Mouse (Mus musculus) Patski (cell line): Measurements from ENCODE around the gene Efna2. TPM values are rescaled to one million over a fixed set of nuclear protein-coding genes. Genes with fewer than 3 reads are reported as not detected.
A peak's percentile ranks its signal among the peaks of the same experiment; 100 is the strongest.

Experiments used
- ATAC-seq: fragments of 100-300 bp; one replicate; pipeline ENCODE4 v1.8.0; 2021
- CTCF ChIA-PET: fragments of 350-600 bp; sonication (Branson Sonifier 250); formaldehyde crosslinking; loops from one replicate; lab custom pipeline; 2022; ENCODE audit warnings: inconsistent platforms; lab: Charles Lee
- POLR2A ChIA-PET: fragments of 350-600 bp; sonication (Branson Sonifier 250); formaldehyde crosslinking; loops from one replicate; lab custom pipeline; 2022; ENCODE audit warnings: antibody characterized with exemption, inconsistent platforms; lab: Charles Lee
- DNase-seq: peaks from one replicate; pipeline ENCODE4 v3.0.0-alpha.2; 2011; ENCODE audit warnings: low read depth, low spot score
- H3K27me3 ChIP-seq: fragments of 371-371 bp; one replicate; pipeline ENCODE4 v1.5.1; 2021
- CTCF ChIP-seq: fragments of 100-300 bp; IDR thresholded peaks from one replicate; pipeline ENCODE4 v1.5.1; 2021
- in situ Hi-C: fragments of 300-500 bp; cut with MboI; formaldehyde crosslinking; loops from 3 replicates; pipeline ENCODE4 v1.11.1; 2018; ENCODE audit warnings: low pct_unique_long_range_greater_than_20kb, mixed read lengths
- polyA plus RNA-seq: library from polyadenylated mRNA; unstranded; gene quantifications from one replicate; pipeline ENCODE4 v1.2.3, GENCODE M21; 2021

Gene Efna2
- polyA plus RNA-seq, 1 experiment from 2014 or later: 1.1 TPM

- TF ChIP-seq CTCF: no peak
- peak; percentile 45 for ATAC-seq
- peak; percentile 89 for DNase-seq
- no peaks in the 10 kb centered on the region for H3K27me3 ChIP-seq
- CTCF ChIA-PET: interaction anchor here (1.0 to 5.6 kb wide), 7 partner anchors 12 to 182 kb away, joined by 3 to 58 read pairs (median 6); partner anchors contain the start of genes Cirbp, Tmem259 and Wdr18
- POLR2A ChIA-PET: interaction anchor here (0.6 to 15.5 kb wide), 8 partner anchors 12 to 234 kb away, joined by 3 to 191 read pairs (median 4); partner anchors contain the start of genes Cirbp and Tmem259
- in situ Hi-C loops: loop anchor here (5.0 kb wide), 1 partner anchor 155 kb away; the partner anchor contains the start of gene Cnn2
Measured at GRCm38 (mm10) chr10:80141786-80142529, 37.3 kb upstream of the Efna2 start.

GRCm38 (mm10) chr10:80142530-80142925, 36.8 kb upstream of the Efna2 start:
- CTCF ChIA-PET: interaction anchor here (5.2 to 5.6 kb wide), 2 partner anchors 23 to 157 kb away, joined by 46 to 58 read pairs; partner anchors contain the start of genes Cirbp and Tmem259
- H3K27me3 ChIP-seq: no peaks in the 10 kb centered on the region
- TF ChIP-seq CTCF: no peak
- in situ Hi-C loops: loop anchor here (5.0 kb wide), 1 partner anchor 155 kb away; the partner anchor contains the start of gene Cnn2
- DNase-seq: no peak
- POLR2A ChIA-PET: interaction anchor here (1.1 to 15.5 kb wide), 3 partner anchors 20 to 89 kb away, joined by 3 to 191 read pairs (median 4); partner anchors contain the start of gene Cirbp
- no peak for ATAC-seq

- ChIA-PET CTCF (interaction anchor here (5.2 to 5.6 kb wide), 2 partner anchors 22 to 158 kb away, joined by 46 to 58 read pairs; partner anchors contain the start of genes Cirbp and Tmem259), POLR2A (interaction anchor here (0.7 to 15.5 kb wide), 4 partner anchors 19 to 156 kb away, joined by 3 to 191 read pairs (median 3); partner anchors contain the start of genes Cirbp and Cnn2)
- no peak for TF ChIP-seq CTCF
- DNase-seq (no peak), ATAC-seq (no peak)
- H3K27me3 ChIP-seq: no peaks in the 10 kb centered on the region
- in situ Hi-C loops: loop anchor here (5.0 kb wide), 1 partner anchor 156 kb away; the partner anchor contains the start of gene Cnn2
Measured at GRCm38 (mm10) chr10:80143664-80144063, 35.6 kb upstream of the Efna2 start.

- ChIA-PET CTCF (interaction anchor here (5.2 to 5.6 kb wide), 2 partner anchors 21 to 158 kb away, joined by 46 to 58 read pairs; partner anchors contain the start of genes Cirbp and Tmem259), POLR2A (interaction anchor here (0.7 to 15.5 kb wide), 2 partner anchors 19 to 35 kb away, joined by 3 to 191 read pairs; partner anchors contain the start of gene Cirbp)
- no peak for ATAC-seq
- TF ChIP-seq CTCF: no peak
- in situ Hi-C loops: loop anchor here (5.0 kb wide), 1 partner anchor 157 kb away; the partner anchor contains the start of gene Cnn2
- H3K27me3 ChIP-seq: no peaks in the 10 kb centered on the region
- no peak for DNase-seq
Measured at GRCm38 (mm10) chr10:80144159-80144558, 35.1 kb upstream of the Efna2 start.

- DNase-seq: no peak
- in situ Hi-C loops: loop anchor here (5.0 kb wide), 1 partner anchor 158 kb away; the partner anchor contains the start of gene Cnn2
Measured at GRCm38 (mm10) chr10:80144864-80145838, 34.1 kb upstream of the Efna2 start.

GRCm38 (mm10) chr10:80145896-80146295, 33.4 kb upstream of the Efna2 start:
- CTCF ChIA-PET: interaction anchor here (1.1 to 5.6 kb wide), 4 partner anchors 9 to 161 kb away, joined by 3 to 58 read pairs (median 4); partner anchors contain the start of genes Cirbp and Tmem259
- POLR2A ChIA-PET: interaction anchor here (1.4 to 15.5 kb wide), 3 partner anchors 10 to 29 kb away, joined by 3 to 191 read pairs (median 8); partner anchors contain the start of gene Cirbp
- DNase-seq: no peak
- no peak for TF ChIP-seq CTCF
- no peaks in the 10 kb centered on the region for H3K27me3 ChIP-seq
- no peak for ATAC-seq
- in situ Hi-C loops: no loop called here

More at GRCm38 (mm10) chr10:80144864-80145838, 34.1 kb upstream of the Efna2 start:
- TF ChIP-seq CTCF: no peak
- ChIA-PET CTCF (interaction anchor here (1.4 to 5.6 kb wide), 3 partner anchors 10 to 20 kb away, joined by 3 to 58 read pairs (median 5); partner anchors contain the start of gene Cirbp), POLR2A (interaction anchor here (2.4 to 15.5 kb wide), 2 partner anchors 11 to 18 kb away, joined by 8 to 191 read pairs; partner anchors contain the start of gene Cirbp)
- ATAC-seq: no peak
- no peaks in the 10 kb centered on the region for H3K27me3 ChIP-seq

- ATAC-seq (no peak), DNase-seq (no peak)
- no peak for TF ChIP-seq CTCF
- in situ Hi-C loops: no loop called here
- no peaks in the 10 kb centered on the region for H3K27me3 ChIP-seq
- ChIA-PET CTCF (interaction anchor here (1.1 to 5.6 kb wide), 4 partner anchors 8 to 162 kb away, joined by 3 to 58 read pairs (median 4); partner anchors contain the start of genes Cirbp and Tmem259), POLR2A (interaction anchor here (1.4 to 15.5 kb wide), 3 partner anchors 9 to 30 kb away, joined by 3 to 191 read pairs (median 8); partner anchors contain the start of gene Cirbp)
Measured at GRCm38 (mm10) chr10:80146568-80147011, 32.7 kb upstream of the Efna2 start.

GRCm38 (mm10) chr10:80147146-80147718, 32.0 kb upstream of the Efna2 start:
- ATAC-seq: no peak
- in situ Hi-C loops: no loop called here

More at GRCm38 (mm10) chr10:80147146-80147718, 32.0 kb upstream of the Efna2 start:
- H3K27me3 ChIP-seq: no peaks in the 10 kb centered on the region
- CTCF ChIA-PET: interaction anchor here (1.1 to 5.6 kb wide), 3 partner anchors 18 to 163 kb away, joined by 3 to 58 read pairs (median 4); partner anchors contain the start of genes Cirbp and Tmem259
- DNase-seq: no peak
- TF ChIP-seq CTCF: no peak
- POLR2A ChIA-PET: interaction anchor here (1.4 to 15.5 kb wide), 3 partner anchors 9 to 30 kb away, joined by 3 to 191 read pairs (median 8); partner anchors contain the start of gene Cirbp
